Mouse (Mus musculus) E14TG2a.4 (cell line): ENCODE results near the gene Prkn.

ENCODE experiments used
- CTCF ChIP-seq: conservative IDR thresholded peaks from 2 replicates; pipeline ENCODE4 v1.5.1; 2014; ENCODE audit warnings: low read length
- NANOG ChIP-seq: IDR thresholded peaks from 2 replicates; pipeline ENCODE4 v1.6.1; 2014; ENCODE audit warnings: borderline replicate concordance, low read length, mixed read lengths
- POU5F1 ChIP-seq: IDR thresholded peaks from 2 replicates; pipeline ENCODE4 v1.6.1; 2014; ENCODE audit warnings: low read length, borderline replicate concordance

DNA sequence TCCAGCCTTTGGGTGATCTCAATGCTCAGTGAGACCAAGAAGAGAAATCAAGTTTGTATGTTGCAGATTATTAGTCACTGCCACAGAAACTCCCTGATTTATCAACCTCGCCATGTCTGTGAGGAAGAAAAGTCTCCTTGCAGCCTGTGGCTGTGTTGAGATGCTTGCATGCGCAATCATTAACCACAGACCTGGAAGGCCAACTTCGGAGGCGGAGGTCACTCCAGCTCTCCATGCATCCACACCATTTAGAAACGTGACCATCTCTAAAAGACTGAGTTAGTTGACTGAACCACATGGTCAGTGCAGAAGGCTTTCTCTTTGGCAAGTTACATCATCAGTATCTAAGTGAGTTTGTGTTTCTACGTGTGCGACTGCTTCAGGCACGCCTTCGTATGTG, 840.3 kb downstream of the Prkn start:
- TF ChIP-seq CTCF (no peak), POU5F1 (no peak), NANOG (no peak)
